Mouse (Mus musculus): Measurements from ENCODE around the gene Stim1.

Stim1 gene

GRCm38 (mm10) chr7:102267601-102268394 lies at the start of gene Stim1:
TSS of gene Stim1 (plus strand) at chr7:102267806.
- no peak for DNase-seq (ENCODE audit: low read depth)

- no peak for DNase-seq (ENCODE audit: low read depth)
Observed at GRCm38 (mm10) chr7:102221899-102222298, 45.7 kb upstream of the Stim1 start.

- DNase-seq (ENCODE audit: low read depth): no peak
Observed at GRCm38 (mm10) chr7:102222336-102222735, 45.3 kb upstream of the Stim1 start.

- no peak for DNase-seq (ENCODE audit: low read depth)
Observed at GRCm38 (mm10) chr7:102222830-102223556, 44.6 kb upstream of the Stim1 start.

GRCm38 (mm10) chr7:102223883-102224738 lies 43.5 kb upstream of the Stim1 start:
- DNase-seq (ENCODE audit: low read depth): no peak

GRCm38 (mm10) chr7:102226051-102226450 lies 41.6 kb upstream of the Stim1 start:
- no peak for DNase-seq (ENCODE audit: low read depth)

GRCm38 (mm10) chr7:102228049-102228670 lies 39.4 kb upstream of the Stim1 start:
- DNase-seq (ENCODE audit: low read depth): no peak

GRCm38 (mm10) chr7:102229814-102230213 lies 37.8 kb upstream of the Stim1 start:
- no peak for DNase-seq (ENCODE audit: low read depth)

GRCm38 (mm10) chr7:102233059-102233458 lies 34.5 kb upstream of the Stim1 start:
- no peak for DNase-seq (ENCODE audit: low read depth)

- no peak for DNase-seq (ENCODE audit: low read depth)
Observed at GRCm38 (mm10) chr7:102238686-102239286, 28.8 kb upstream of the Stim1 start.

- no peak for DNase-seq (ENCODE audit: low read depth)
Observed at GRCm38 (mm10) chr7:102239591-102239990, 28.0 kb upstream of the Stim1 start.

- no peak for DNase-seq (ENCODE audit: low read depth)
Observed at GRCm38 (mm10) chr7:102242371-102242770, 25.2 kb upstream of the Stim1 start.

- no peak for DNase-seq (ENCODE audit: low read depth)
Observed at GRCm38 (mm10) chr7:102242917-102243316, 24.7 kb upstream of the Stim1 start.

- no peak for DNase-seq (ENCODE audit: low read depth)
Observed at GRCm38 (mm10) chr7:102243870-102244269, 23.7 kb upstream of the Stim1 start.

- DNase-seq (ENCODE audit: low read depth): no peak
Observed at GRCm38 (mm10) chr7:102244782-102245535, 22.6 kb upstream of the Stim1 start.

- DNase-seq (ENCODE audit: low read depth): no peak
Observed at GRCm38 (mm10) chr7:102245775-102246174, 21.8 kb upstream of the Stim1 start.

- no peak for DNase-seq (ENCODE audit: low read depth)
Observed at GRCm38 (mm10) chr7:102246265-102246664, 21.3 kb upstream of the Stim1 start.

GRCm38 (mm10) chr7:102246956-102247797 lies 20.4 kb upstream of the Stim1 start:
- no peak for DNase-seq (ENCODE audit: low read depth)

GRCm38 (mm10) chr7:102248691-102249404 lies 18.8 kb upstream of the Stim1 start:
- DNase-seq (ENCODE audit: low read depth): no peak

All from fibroblast of lung, adult 2 months (primary cell).